Mouse (Mus musculus): ENCODE results near the gene Trim11. TPM values are rescaled to one million over a fixed set of nuclear protein-coding genes. Genes with fewer than 3 reads are reported as not detected.

Trim11 gene
- polyA plus RNA-seq, 1 experiment from 2014 or later = 18.2 TPM

- H3K36me3 ChIP-seq (ENCODE audit: insufficient read depth) = no peaks in the 10 kb centered on the region
- H3K4me3 ChIP-seq (ENCODE audit: low read depth, low read length) = no peak overlapping the region
- no peaks in the 10 kb centered on the region for H3K4me1 ChIP-seq (ENCODE audit: insufficient read depth)
- TF ChIP-seq CTCF (IDR thresholded peaks at IDR 0.05; ENCODE audit: low read depth) = no peak
- H3K9me3 ChIP-seq (ENCODE audit: low read depth, low read length) = no peaks in the 10 kb centered on the region
- DNase-seq = no peak
- WGBS = 40% methylated on average over 12 of the region's 12 CpGs
- no peak overlapping the region for H3K9ac ChIP-seq
- H3K27ac ChIP-seq (ENCODE audit: low read depth) = no peak overlapping the region
- H3K27me3 ChIP-seq (ENCODE audit: insufficient read depth, low read length) = peaks cover 14% of the 10 kb centered on the region; the same call in 1 of the 2 replicates
- no peak for ATAC-seq (ENCODE audit: insufficient read depth)
- no peak overlapping the region for H3K4me2 ChIP-seq
Measured at GRCm38 (mm10) chr11:58995807-58996370, 18.0 kb downstream of the Trim11 start.

DNA sequence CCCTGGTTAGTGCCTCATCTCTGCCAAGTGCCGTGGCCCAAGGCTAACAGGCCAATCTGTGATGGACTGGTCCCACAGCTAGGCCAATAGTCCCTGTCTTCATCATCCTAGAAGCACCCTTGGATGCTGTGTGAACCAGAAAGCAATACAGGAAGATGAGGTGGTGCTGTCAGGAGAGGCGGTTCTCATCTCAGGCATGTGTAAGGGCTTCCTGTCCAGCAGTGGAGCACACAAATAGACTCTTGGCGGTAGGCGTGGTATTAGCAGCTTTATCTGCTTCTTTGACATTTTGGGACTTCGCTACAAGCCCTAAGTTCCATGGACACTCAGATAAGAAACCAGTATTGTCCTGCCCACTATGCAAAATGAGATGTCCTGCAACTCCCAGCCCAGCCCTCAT lies 19.6 kb downstream of the Trim11 start:
- 68% methylated on average over 5 of the region's 5 CpGs for WGBS
- H3K4me2 ChIP-seq = no peak overlapping the region
- no peaks in the 10 kb centered on the region for H3K9me3 ChIP-seq (ENCODE audit: low read depth, low read length)
- no peak overlapping the region for H3K4me3 ChIP-seq (ENCODE audit: low read depth, low read length)
- H3K36me3 ChIP-seq (ENCODE audit: insufficient read depth) = no peaks in the 10 kb centered on the region
- H3K9ac ChIP-seq = no peak overlapping the region
- no peak for TF ChIP-seq CTCF (IDR thresholded peaks at IDR 0.05; ENCODE audit: low read depth)
- DNase-seq = no peak
- H3K27ac ChIP-seq (ENCODE audit: low read depth) = no peak overlapping the region
- no peak for ATAC-seq (ENCODE audit: insufficient read depth)
- H3K4me1 ChIP-seq (ENCODE audit: insufficient read depth) = no peaks in the 10 kb centered on the region
- peaks cover 14% of the 10 kb centered on the region; the same call in 1 of the 2 replicates for H3K27me3 ChIP-seq (ENCODE audit: insufficient read depth, low read length)

GRCm38 (mm10) chr11:58999158-58999557 lies 21.3 kb downstream of the Trim11 start:
- Histone ChIP-seq H3K4me3 (ENCODE audit: low read depth, low read length) (no peak overlapping the region), H3K27me3 (ENCODE audit: insufficient read depth, low read length) (peaks cover 8% of the 10 kb centered on the region; the same call in 1 of the 2 replicates)
- no peak for TF ChIP-seq CTCF (IDR thresholded peaks at IDR 0.05; ENCODE audit: low read depth)

GRCm38 (mm10) chr11:58999830-59000229 lies 21.9 kb downstream of the Trim11 start:
- no peak overlapping the region for H3K9ac ChIP-seq
- 0 out of 2 replicates have a peak, but pooled peaks cover 3% of the 10 kb centered on the region for H3K27me3 ChIP-seq (ENCODE audit: insufficient read depth, low read length)
- 77% methylated on average over 6 of the region's 6 CpGs for WGBS
- no peaks in the 10 kb centered on the region for H3K4me1 ChIP-seq (ENCODE audit: insufficient read depth)
- no peak overlapping the region for H3K4me2 ChIP-seq
- H3K4me3 ChIP-seq (ENCODE audit: low read depth, low read length) = no peak overlapping the region
- no peak for TF ChIP-seq CTCF (IDR thresholded peaks at IDR 0.05; ENCODE audit: low read depth)
- DNase-seq (no peak), ATAC-seq (ENCODE audit: insufficient read depth) (no peak)
- no peak overlapping the region for H3K27ac ChIP-seq (ENCODE audit: low read depth)
- no peaks in the 10 kb centered on the region for H3K9me3 ChIP-seq (ENCODE audit: low read depth, low read length)
- no peaks in the 10 kb centered on the region for H3K36me3 ChIP-seq (ENCODE audit: insufficient read depth)

More at GRCm38 (mm10) chr11:58999158-58999557, 21.3 kb downstream of the Trim11 start:
- Histone ChIP-seq H3K4me1 (ENCODE audit: insufficient read depth) (no peaks in the 10 kb centered on the region), H3K9ac (no peak overlapping the region), H3K27ac (ENCODE audit: low read depth) (no peak overlapping the region), H3K4me2 (no peak overlapping the region), H3K36me3 (ENCODE audit: insufficient read depth) (no peaks in the 10 kb centered on the region), H3K9me3 (ENCODE audit: low read depth, low read length) (no peaks in the 10 kb centered on the region)
- ATAC-seq (ENCODE audit: insufficient read depth) = no peak
- WGBS = 40% methylated on average over 11 of the region's 11 CpGs
- peak; percentile 18 for DNase-seq

GRCm38 (mm10) chr11:59000635-59001034 lies 22.7 kb downstream of the Trim11 start:
- H3K9ac ChIP-seq = no peak overlapping the region
- H3K4me3 ChIP-seq (ENCODE audit: low read depth, low read length) = no peak overlapping the region
- TF ChIP-seq CTCF (IDR thresholded peaks at IDR 0.05; ENCODE audit: low read depth) = no peak
- 88% methylated on average over 21 of the region's 21 CpGs for WGBS
- H3K4me1 ChIP-seq (ENCODE audit: insufficient read depth) = no peaks in the 10 kb centered on the region
- ATAC-seq (ENCODE audit: insufficient read depth) (no peak), DNase-seq (no peak)
- H3K4me2 ChIP-seq = no peak overlapping the region
- no peak overlapping the region for H3K27ac ChIP-seq (ENCODE audit: low read depth)
- H3K9me3 ChIP-seq (ENCODE audit: low read depth, low read length) = no peaks in the 10 kb centered on the region
- no peaks in the 10 kb centered on the region for H3K36me3 ChIP-seq (ENCODE audit: insufficient read depth)
- H3K27me3 ChIP-seq (ENCODE audit: insufficient read depth, low read length) = no peaks in the 10 kb centered on the region

GRCm38 (mm10) chr11:59002327-59003079 lies 24.6 kb downstream of the Trim11 start:
- no peak for TF ChIP-seq CTCF (IDR thresholded peaks at IDR 0.05; ENCODE audit: low read depth)

GRCm38 (mm10) chr11:59015052-59015451 lies 37.2 kb downstream of the Trim11 start:
- no peak overlapping the region for H3K4me3 ChIP-seq (ENCODE audit: low read depth, low read length)
- ATAC-seq (ENCODE audit: insufficient read depth) (no peak), DNase-seq (peak; percentile 41)
- H3K27me3 ChIP-seq (ENCODE audit: insufficient read depth, low read length) = no peaks in the 10 kb centered on the region
- H3K9ac ChIP-seq = no peak overlapping the region
- H3K27ac ChIP-seq (ENCODE audit: low read depth) = no peak overlapping the region
- no peak overlapping the region for H3K4me2 ChIP-seq
- H3K4me1 ChIP-seq (ENCODE audit: insufficient read depth) = no peaks in the 10 kb centered on the region
- no peaks in the 10 kb centered on the region for H3K9me3 ChIP-seq (ENCODE audit: low read depth, low read length)
- 31% methylated on average over 9 of the region's 9 CpGs for whole genome bisulfite sequencing
- peak; percentile 72 for TF ChIP-seq CTCF (IDR thresholded peaks at IDR 0.05; ENCODE audit: low read depth)
- H3K36me3 ChIP-seq (ENCODE audit: insufficient read depth) = no peaks in the 10 kb centered on the region

More at GRCm38 (mm10) chr11:59002327-59003079, 24.6 kb downstream of the Trim11 start:
- DNase-seq (no peak), ATAC-seq (ENCODE audit: insufficient read depth) (no peak)
- WGBS = 70% methylated on average over 7 of the region's 7 CpGs
- no peaks in the 10 kb centered on the region for H3K36me3 ChIP-seq (ENCODE audit: insufficient read depth)
- no peaks in the 10 kb centered on the region for H3K9me3 ChIP-seq (ENCODE audit: low read depth, low read length)
- no peaks in the 10 kb centered on the region for H3K27me3 ChIP-seq (ENCODE audit: insufficient read depth, low read length)
- H3K4me3 ChIP-seq (ENCODE audit: low read depth, low read length) = no peak overlapping the region
- H3K4me1 ChIP-seq (ENCODE audit: insufficient read depth) = no peaks in the 10 kb centered on the region
- H3K27ac ChIP-seq (ENCODE audit: low read depth) = no peak overlapping the region
- no peak overlapping the region for H3K9ac ChIP-seq
- no peak overlapping the region for H3K4me2 ChIP-seq
